Mouse (Mus musculus) intestine, postnatal 0 days (tissue): ENCODE measurements around the gene Adcy2. TPM values are rescaled to one million over a fixed set of nuclear protein-coding genes. Genes with fewer than 3 reads are reported as not detected.

ENCODE experiments used
- ATAC-seq: fragments of 200-750 bp; cut with Nextera tagmentation; 2 replicates; pipeline ENCODE4 v1.8.0; 2017; ENCODE audit warnings: mild to moderate bottlenecking, moderate TSS enrichment, moderate library complexity
- H3K27ac ChIP-seq: fragments of 300-500 bp; sonication (generic); 2 replicates; pipeline ENCODE4 v1.5.1; 2014; ENCODE audit warnings: mild to moderate bottlenecking, low read depth, low read length, moderate library complexity
- H3K27me3 ChIP-seq: fragments of 300-500 bp; sonication (generic); replicated peaks from 2 replicates; pipeline ENCODE4 v1.6.1; 2014; ENCODE audit warnings: low read length, mixed read lengths; ENCODE audit not compliant: control insufficient read depth, insufficient read depth
- H3K36me3 ChIP-seq: fragments of 300-500 bp; sonication (generic); 2 replicates; pipeline ENCODE4 v1.6.1; 2014; ENCODE audit warnings: mild to moderate bottlenecking, moderate library complexity; ENCODE audit not compliant: control insufficient read depth, insufficient read depth
- H3K4me1 ChIP-seq: fragments of 300-500 bp; sonication (generic); replicated peaks from 2 replicates; pipeline ENCODE4 v1.6.1; 2014; ENCODE audit warnings: antibody characterized with exemption, low read length, mixed read lengths; ENCODE audit not compliant: control insufficient read depth, insufficient read depth
- H3K4me2 ChIP-seq: fragments of 300-500 bp; sonication (generic); replicated peaks from 2 replicates; pipeline ENCODE4 v1.6.1; 2014; ENCODE audit warnings: low read depth, mild to moderate bottlenecking, moderate library complexity
- H3K4me3 ChIP-seq: fragments of 300-500 bp; sonication (generic); 2 replicates; pipeline ENCODE4 v1.5.1; 2014; ENCODE audit warnings: low read depth, low read length
- H3K9ac ChIP-seq: fragments of 300-500 bp; sonication (generic); 2 replicates; pipeline ENCODE4 v1.6.1; 2014; ENCODE audit warnings: mild to moderate bottlenecking, low read depth, low read length
- H3K9me3 ChIP-seq: fragments of 300-500 bp; sonication (generic); 2 replicates; pipeline ENCODE4 v1.6.1; 2016; ENCODE audit warnings: mixed run types; ENCODE audit not compliant: control insufficient read depth
- CTCF ChIP-seq: sonication (generic); IDR thresholded peaks from 2 replicates; pipeline ENCODE4 v1.5.1; 2016; ENCODE audit warnings: low read depth, mild to moderate bottlenecking, control low read depth, antibody characterized with exemption, moderate library complexity
- WGBS: fragments of 180-500 bp; shearing (Covaris S2); extraction: QIAGEN DNeasy Blood & Tissue Kit; methylation state at CpG from one replicate; pipeline ENCODE4 v1.1.7; 2014; 5-methylcytosine and 5-hydroxymethylcytosine counted together
- polyA plus RNA-seq: library from polyadenylated mRNA; unstranded; fragments of >200 nt; fragmentation: Nextera tagmentation; extraction: Ambion mirVana; gene quantifications from 2 replicates; pipeline ENCODE4 v1.2.1, GENCODE M21; 2015

Adcy2 gene
- polyA plus RNA-seq, 1 experiment from 2014 or later = 1.2 TPM

DNA sequence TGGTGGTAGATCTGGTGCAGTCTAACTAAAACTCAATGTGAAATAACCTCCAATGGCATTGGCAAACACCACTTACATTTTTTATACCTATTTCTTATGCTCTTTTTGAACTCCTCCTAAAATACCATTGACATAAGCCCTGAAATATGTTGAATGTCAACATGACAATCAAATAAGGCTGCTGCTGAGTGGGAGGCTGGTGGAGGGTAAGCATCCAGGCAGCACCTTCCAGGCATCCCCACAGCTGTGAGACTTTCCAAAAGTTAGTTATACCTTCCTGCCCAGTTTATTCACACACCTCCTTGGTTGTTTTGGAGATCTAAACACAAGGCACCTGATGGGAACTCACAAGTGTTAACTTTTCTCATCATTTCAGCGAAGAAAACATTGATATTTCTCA lies 318.9 kb downstream of the Adcy2 start:
- no peaks in the 10 kb centered on the region for H3K36me3 ChIP-seq
- H3K9me3 ChIP-seq = no peaks in the 10 kb centered on the region
- H3K4me3 ChIP-seq = no peak overlapping the region
- TF ChIP-seq CTCF = no peak
- H3K9ac ChIP-seq = no peak overlapping the region
- no peak overlapping the region for H3K4me2 ChIP-seq
- H3K4me1 ChIP-seq = no peaks in the 10 kb centered on the region
- no peak overlapping the region for H3K27ac ChIP-seq
- WGBS = 68% methylated on average over 1 of the region's 1 CpGs
- ATAC-seq = no peak
- no peaks in the 10 kb centered on the region for H3K27me3 ChIP-seq

DNA sequence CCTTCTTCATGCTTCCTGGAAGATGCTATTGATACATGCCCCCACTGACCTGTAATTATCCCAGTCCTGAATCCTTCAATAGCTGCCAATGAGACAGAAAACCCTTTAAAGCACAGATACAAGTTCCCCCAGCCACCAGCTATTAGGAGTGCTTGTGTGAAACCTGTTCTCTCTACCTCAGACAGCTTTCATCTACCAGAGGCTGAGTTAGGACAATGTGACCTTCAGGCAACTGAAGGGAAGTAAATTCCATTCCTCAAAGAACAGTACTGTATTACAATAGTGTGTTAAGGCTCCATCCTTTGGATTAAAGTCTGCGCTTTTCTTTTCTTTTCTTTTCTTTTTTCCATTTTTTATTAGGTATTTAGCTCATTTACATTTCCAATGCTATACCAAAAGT lies 356.6 kb downstream of the Adcy2 start:
- Histone ChIP-seq H3K4me2 (no peak overlapping the region), H3K9me3 (no peaks in the 10 kb centered on the region), H3K36me3 (no peaks in the 10 kb centered on the region), H3K4me3 (no peak overlapping the region), H3K9ac (no peak overlapping the region), H3K27ac (no peak overlapping the region), H3K4me1 (no peaks in the 10 kb centered on the region), H3K27me3 (no peaks in the 10 kb centered on the region)
- WGBS = 93% methylated on average over 1 of the region's 1 CpGs
- ATAC-seq = no peak
- no peak for TF ChIP-seq CTCF

DNA sequence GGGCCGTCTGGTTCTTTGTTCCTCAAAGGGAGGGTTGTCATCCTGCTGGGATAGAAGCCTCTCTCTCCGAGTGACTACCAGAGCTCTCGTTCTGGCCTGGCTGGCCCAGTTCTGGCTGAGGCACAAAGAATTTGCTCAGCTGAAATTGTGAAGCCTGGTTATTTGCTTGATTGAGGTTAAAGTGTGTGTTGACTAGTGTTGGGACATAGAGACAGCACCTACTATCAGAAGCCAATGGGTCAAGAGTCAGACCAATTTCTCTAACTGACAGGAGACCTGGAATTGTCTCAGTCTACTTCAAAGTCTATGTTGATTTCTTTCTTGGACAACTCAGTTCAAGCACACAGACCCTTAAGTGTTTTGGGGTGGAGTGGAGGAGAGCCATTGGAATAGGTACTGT lies 372.3 kb downstream of the Adcy2 start:
- no peak overlapping the region for H3K4me2 ChIP-seq
- H3K9ac ChIP-seq = no peak overlapping the region
- no peak for ATAC-seq
- H3K4me3 ChIP-seq = no peak overlapping the region
- no peaks in the 10 kb centered on the region for H3K27me3 ChIP-seq
- H3K27ac ChIP-seq = no peak overlapping the region
- H3K9me3 ChIP-seq = no peaks in the 10 kb centered on the region
- no peak for TF ChIP-seq CTCF
- H3K36me3 ChIP-seq = no peaks in the 10 kb centered on the region
- H3K4me1 ChIP-seq = no peaks in the 10 kb centered on the region
- 68% methylated on average over 3 of the region's 3 CpGs for WGBS

DNA sequence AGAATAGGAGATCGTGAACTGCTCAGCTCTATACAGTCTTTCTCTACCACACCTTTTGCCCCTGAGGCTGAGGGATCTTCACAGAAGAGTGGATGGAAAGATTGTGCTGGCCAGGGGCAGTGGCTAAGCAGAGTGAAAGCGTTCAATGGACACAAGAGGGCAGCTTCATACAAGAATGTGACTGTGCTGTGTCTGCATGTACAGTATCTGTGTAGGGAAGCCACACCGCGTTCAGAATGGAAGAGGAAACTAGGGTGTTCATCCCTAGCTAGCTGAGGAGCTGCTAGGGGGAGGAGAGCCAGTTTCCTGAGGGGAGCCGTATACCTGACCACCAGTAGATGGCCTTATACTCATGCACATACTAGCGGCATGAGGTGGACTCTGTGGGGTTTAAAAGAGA lies 376.5 kb downstream of the Adcy2 start:
- Histone ChIP-seq H3K27ac (no peak overlapping the region), H3K4me3 (no peak overlapping the region), H3K9me3 (no peaks in the 10 kb centered on the region), H3K9ac (no peak overlapping the region), H3K4me2 (no peak overlapping the region), H3K36me3 (no peaks in the 10 kb centered on the region), H3K4me1 (no peaks in the 10 kb centered on the region), H3K27me3 (no peaks in the 10 kb centered on the region)
- ATAC-seq = no peak
- peak; percentile 55 for TF ChIP-seq CTCF
- WGBS = 59% methylated on average over 6 of the region's 6 CpGs

DNA sequence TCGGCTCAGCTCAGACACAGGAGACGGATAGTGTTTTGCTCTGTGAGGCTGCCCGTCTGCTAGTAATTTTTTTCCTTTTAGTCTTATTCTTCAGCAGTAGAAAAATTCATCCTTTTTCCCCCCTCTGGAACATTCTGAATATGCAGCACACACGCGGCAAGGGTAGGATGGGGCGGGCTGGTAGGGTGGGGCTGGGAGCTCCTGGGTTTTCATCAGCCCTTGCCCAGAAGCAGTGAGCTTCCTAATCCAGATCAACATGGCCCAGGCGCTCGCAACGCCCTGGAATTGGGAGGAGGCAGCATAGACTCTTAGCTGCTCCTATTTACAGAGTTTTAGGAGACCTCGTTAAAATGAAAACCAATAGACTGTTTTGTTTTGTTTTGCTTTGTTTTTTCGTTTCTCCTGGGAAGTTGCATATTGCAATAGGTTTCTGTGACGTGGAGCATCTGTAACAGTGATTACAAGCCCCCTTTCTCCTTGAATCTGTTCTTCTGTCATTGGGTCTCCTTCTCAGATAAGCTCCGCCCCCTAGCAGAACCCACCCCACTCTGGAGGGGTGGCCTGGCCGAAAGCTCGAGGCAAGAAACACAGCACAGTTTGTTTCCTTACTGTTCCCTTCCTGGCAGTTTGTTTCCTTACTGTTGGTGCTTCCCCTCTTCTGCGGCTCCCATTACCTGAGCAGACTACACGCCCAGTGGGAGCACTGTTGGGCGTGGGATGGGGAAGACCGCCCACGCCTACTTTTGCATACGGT lies 391.5 kb downstream of the Adcy2 start:
- H3K4me1 ChIP-seq = no peaks in the 10 kb centered on the region
- H3K9me3 ChIP-seq = no peaks in the 10 kb centered on the region
- no peaks in the 10 kb centered on the region for H3K36me3 ChIP-seq
- no peaks in the 10 kb centered on the region for H3K27me3 ChIP-seq
- peak overlapping the region; percentile 52 for H3K4me2 ChIP-seq
- ATAC-seq = 0 out of 2 replicates have a peak, but pooled peaks have one; percentile 25
- H3K4me3 ChIP-seq = no peak overlapping the region
- no peak overlapping the region for H3K9ac ChIP-seq
- no peak for TF ChIP-seq CTCF
- 46% methylated on average over 21 of the region's 21 CpGs for WGBS
- H3K27ac ChIP-seq = no peak overlapping the region

DNA sequence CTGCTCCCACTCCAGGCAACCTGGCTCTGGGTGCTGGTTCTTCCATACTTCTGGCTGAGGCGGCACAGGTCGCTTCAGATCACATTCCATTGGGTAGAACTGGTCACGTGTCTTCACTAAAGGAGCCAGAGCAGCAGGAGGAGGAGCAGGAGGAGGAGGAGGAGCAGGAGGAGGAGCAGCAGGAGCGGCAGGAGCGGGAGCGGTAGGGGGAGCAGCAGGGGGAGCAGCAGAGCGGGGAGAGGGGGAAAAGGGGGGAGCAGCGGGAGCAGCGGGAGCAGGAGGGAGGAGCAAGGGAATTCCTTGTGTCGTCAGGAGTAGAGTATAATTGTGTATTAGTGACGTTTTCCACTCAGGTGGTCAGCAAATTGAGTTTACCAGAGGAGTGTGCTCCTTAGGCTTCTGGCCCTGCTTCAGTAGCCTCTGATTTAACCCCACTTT lies 393.6 kb downstream of the Adcy2 start:
- ATAC-seq = peak; percentile 76
- no peak overlapping the region for H3K27ac ChIP-seq
- H3K9me3 ChIP-seq = no peaks in the 10 kb centered on the region
- H3K4me2 ChIP-seq = peak overlapping the region; percentile 59
- H3K4me3 ChIP-seq = peak overlapping the region; percentile 16; the same call in 1 of the 2 replicates
- TF ChIP-seq CTCF = peak; percentile 40; the same call in 1 of the 2 replicates
- no peak overlapping the region for H3K9ac ChIP-seq
- H3K27me3 ChIP-seq = no peaks in the 10 kb centered on the region
- no peaks in the 10 kb centered on the region for H3K36me3 ChIP-seq
- 2% methylated on average over 11 of the region's 11 CpGs for WGBS
- H3K4me1 ChIP-seq = no peaks in the 10 kb centered on the region

DNA sequence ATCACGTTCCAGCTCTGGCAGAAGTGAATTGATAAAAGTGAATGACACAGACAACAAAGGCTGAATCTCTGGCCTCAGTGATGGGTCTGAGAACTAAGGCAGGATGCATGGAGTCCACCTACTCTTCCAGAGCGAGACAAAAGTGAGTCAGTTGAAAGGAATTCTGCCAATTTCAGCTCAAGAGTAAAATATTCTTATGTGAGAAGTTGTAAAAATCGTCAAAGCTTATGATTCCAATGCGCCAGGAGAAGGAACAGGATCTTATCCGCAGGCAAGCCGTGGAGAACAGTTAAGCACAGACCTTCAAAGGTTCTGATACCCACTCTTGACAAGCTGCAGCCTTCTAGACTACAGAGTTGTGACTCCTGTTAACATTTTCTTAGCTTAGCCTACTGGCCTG lies 396.3 kb downstream of the Adcy2 start:
- ATAC-seq = no peak
- no peak for TF ChIP-seq CTCF
- Histone ChIP-seq H3K9me3 (no peaks in the 10 kb centered on the region), H3K9ac (no peak overlapping the region), H3K4me1 (no peaks in the 10 kb centered on the region), H3K4me3 (no peak overlapping the region), H3K27ac (no peak overlapping the region), H3K36me3 (no peaks in the 10 kb centered on the region), H3K27me3 (no peaks in the 10 kb centered on the region), H3K4me2 (no peak overlapping the region)
- 71% methylated on average over 6 of the region's 6 CpGs for WGBS
